Mouse (Mus musculus) intestine, postnatal 0 days (tissue): ENCODE results near the gene Npas4. TPM values are rescaled to one million over a fixed set of nuclear protein-coding genes. Genes with fewer than 3 reads are reported as not detected.

Experiments
- ATAC-seq: fragments of 200-750 bp; cut with Nextera tagmentation; 2 replicates; pipeline ENCODE4 v1.8.0; 2017; ENCODE audit warnings: mild to moderate bottlenecking, moderate TSS enrichment, moderate library complexity
- H3K27ac ChIP-seq: fragments of 300-500 bp; sonication (generic); 2 replicates; pipeline ENCODE4 v1.5.1; 2014; ENCODE audit warnings: mild to moderate bottlenecking, low read depth, low read length, moderate library complexity
- H3K27me3 ChIP-seq: fragments of 300-500 bp; sonication (generic); replicated peaks from 2 replicates; pipeline ENCODE4 v1.6.1; 2014; ENCODE audit warnings: low read length, mixed read lengths; ENCODE audit not compliant: control insufficient read depth, insufficient read depth
- H3K36me3 ChIP-seq: fragments of 300-500 bp; sonication (generic); 2 replicates; pipeline ENCODE4 v1.6.1; 2014; ENCODE audit warnings: mild to moderate bottlenecking, moderate library complexity; ENCODE audit not compliant: control insufficient read depth, insufficient read depth
- H3K4me1 ChIP-seq: fragments of 300-500 bp; sonication (generic); replicated peaks from 2 replicates; pipeline ENCODE4 v1.6.1; 2014; ENCODE audit warnings: antibody characterized with exemption, low read length, mixed read lengths; ENCODE audit not compliant: control insufficient read depth, insufficient read depth
- H3K4me2 ChIP-seq: fragments of 300-500 bp; sonication (generic); replicated peaks from 2 replicates; pipeline ENCODE4 v1.6.1; 2014; ENCODE audit warnings: low read depth, mild to moderate bottlenecking, moderate library complexity
- H3K4me3 ChIP-seq: fragments of 300-500 bp; sonication (generic); 2 replicates; pipeline ENCODE4 v1.5.1; 2014; ENCODE audit warnings: low read depth, low read length
- H3K9ac ChIP-seq: fragments of 300-500 bp; sonication (generic); 2 replicates; pipeline ENCODE4 v1.6.1; 2014; ENCODE audit warnings: mild to moderate bottlenecking, low read depth, low read length
- H3K9me3 ChIP-seq: fragments of 300-500 bp; sonication (generic); 2 replicates; pipeline ENCODE4 v1.6.1; 2016; ENCODE audit warnings: mixed run types; ENCODE audit not compliant: control insufficient read depth
- CTCF ChIP-seq: sonication (generic); IDR thresholded peaks from 2 replicates; pipeline ENCODE4 v1.5.1; 2016; ENCODE audit warnings: low read depth, mild to moderate bottlenecking, control low read depth, antibody characterized with exemption, moderate library complexity
- WGBS: fragments of 180-500 bp; shearing (Covaris S2); extraction: QIAGEN DNeasy Blood & Tissue Kit; methylation state at CpG from one replicate; pipeline ENCODE4 v1.1.7; 2014; 5-methylcytosine and 5-hydroxymethylcytosine counted together
- polyA plus RNA-seq: library from polyadenylated mRNA; unstranded; fragments of >200 nt; fragmentation: Nextera tagmentation; extraction: Ambion mirVana; gene quantifications from 2 replicates; pipeline ENCODE4 v1.2.1, GENCODE M21; 2015

Gene Npas4
- 0.09 and 0.12 TPM in 2 replicates for polyA plus RNA-seq

DNA sequence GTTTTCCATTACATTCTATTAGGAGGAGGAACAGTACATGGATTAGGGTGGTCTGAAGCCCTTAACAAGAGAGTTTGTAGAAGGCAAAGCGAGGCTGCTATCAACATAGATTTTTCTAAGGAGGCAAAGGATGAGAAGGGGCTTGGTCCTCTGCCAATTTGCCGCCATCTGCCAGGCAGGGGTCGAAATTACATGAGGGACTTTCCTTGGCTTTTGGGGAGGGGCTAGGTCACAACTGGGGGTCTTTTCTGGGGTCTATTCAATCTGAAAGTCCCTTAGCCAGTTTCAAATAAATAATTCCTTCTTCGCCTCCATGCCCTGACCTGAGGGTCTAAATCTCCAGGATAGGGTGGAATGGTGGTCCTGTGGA lies at the start of gene Npas4:
TSS of gene Npas4 (minus strand) at position 61 of the 370 bp plus-strand sequence.
- no peak for ATAC-seq
- WGBS: 26% methylated on average over 4 of the region's 4 CpGs
- H3K27ac ChIP-seq: no peak within 1 kb of the TSS
- H3K9me3 ChIP-seq: no peaks in the 10 kb centered on the region
- no peaks in the 10 kb centered on the region for H3K36me3 ChIP-seq
- H3K4me1 ChIP-seq: no peaks in the 10 kb centered on the region
- peaks cover 29% of the 10 kb centered on the region for H3K27me3 ChIP-seq
- no peak within 1 kb of the TSS for H3K9ac ChIP-seq
- H3K4me3 ChIP-seq: no peak within 1 kb of the TSS
- H3K4me2 ChIP-seq: 0 out of 2 replicates have a peak within 1 kb of the TSS, but pooled peaks have one; percentile 14
- TF ChIP-seq CTCF: no peak

DNA sequence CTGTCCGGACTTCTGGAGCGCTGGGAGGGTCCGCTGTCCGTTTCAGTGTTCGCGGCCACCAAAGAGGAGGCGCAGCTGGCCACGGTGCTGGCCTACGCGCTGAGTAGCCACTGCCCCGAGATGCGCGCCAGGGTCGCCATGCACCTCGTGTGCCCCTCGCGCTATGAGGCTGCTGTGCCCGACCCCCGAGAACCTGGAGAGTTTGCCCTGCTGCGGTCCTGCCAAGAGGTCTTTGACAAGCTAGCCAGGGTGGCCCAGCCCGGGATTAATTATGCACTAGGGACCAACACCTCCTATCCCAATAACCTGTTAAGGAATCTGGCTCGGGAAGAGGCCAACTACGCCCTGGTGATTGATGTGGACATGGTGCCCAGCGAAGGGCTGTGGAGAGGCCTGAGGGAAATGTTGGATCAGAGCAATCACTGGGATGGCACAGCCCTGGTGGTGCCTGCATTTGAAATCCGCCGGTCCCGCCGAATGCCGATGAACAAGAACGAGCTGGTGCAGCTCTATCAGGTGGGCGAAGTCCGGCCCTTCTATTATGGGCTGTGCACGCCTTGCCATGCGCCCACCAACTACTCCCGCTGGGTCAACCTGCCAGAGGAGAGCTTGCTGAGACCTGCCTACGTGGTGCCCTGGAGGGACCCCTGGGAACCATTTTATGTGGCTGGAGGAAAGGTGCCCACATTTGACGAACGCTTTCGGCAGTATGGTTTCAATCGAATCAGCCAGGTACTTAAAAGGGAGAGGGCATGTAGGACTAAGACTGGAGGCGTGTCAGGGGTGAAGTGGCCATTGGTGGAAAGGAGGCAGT lies 49.4 kb upstream of the Npas4 start:
- Histone ChIP-seq H3K27ac (peak overlapping the region; percentile 50), H3K4me1 (peaks cover 5% of the 10 kb centered on the region; the same call in 1 of the 2 replicates), H3K27me3 (no peaks in the 10 kb centered on the region), H3K4me2 (peak overlapping the region; percentile 93), H3K9ac (peak overlapping the region; percentile 73), H3K9me3 (no peaks in the 10 kb centered on the region), H3K4me3 (peak overlapping the region; percentile 70), H3K36me3 (no peaks in the 10 kb centered on the region)
- 8% methylated on average over 41 of the region's 41 CpGs for WGBS
- no peak for TF ChIP-seq CTCF
- 0 out of 2 replicates have a peak, but pooled peaks have one; percentile 14 for ATAC-seq

DNA sequence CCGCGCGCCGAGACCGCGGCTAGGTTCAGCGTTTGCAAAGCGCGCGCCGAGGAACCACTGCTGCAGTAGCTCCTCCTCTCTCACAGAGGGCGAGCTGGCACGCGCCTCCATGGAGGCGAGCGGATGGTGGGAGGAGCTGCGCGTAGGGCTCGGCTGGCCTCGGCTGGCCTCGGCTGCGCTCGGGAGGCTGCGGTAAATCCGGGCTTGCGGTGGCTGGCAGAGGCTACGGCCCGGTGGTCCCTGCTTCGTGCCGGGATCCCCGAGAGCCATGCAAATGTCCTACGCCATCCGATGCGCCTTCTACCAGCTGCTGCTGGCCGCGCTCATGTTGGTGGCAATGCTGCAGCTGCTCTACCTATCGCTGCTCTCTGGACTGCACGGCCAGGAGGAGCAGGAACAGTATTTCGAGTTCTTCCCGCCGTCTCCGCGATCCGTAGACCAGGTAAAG lies 48.6 kb upstream of the Npas4 start, which contains the start of the genes B4gat1 and AC124502.3:
TSS of gene B4gat1 (plus strand) at position 118 of the 448 bp plus-strand sequence.
TSS of gene AC124502.3 (plus strand) at position 183 of the 448 bp plus-strand sequence.
- WGBS: under 1% methylated on average over 34 of the region's 44 CpGs
- peak; percentile 80 for ATAC-seq

DNA sequence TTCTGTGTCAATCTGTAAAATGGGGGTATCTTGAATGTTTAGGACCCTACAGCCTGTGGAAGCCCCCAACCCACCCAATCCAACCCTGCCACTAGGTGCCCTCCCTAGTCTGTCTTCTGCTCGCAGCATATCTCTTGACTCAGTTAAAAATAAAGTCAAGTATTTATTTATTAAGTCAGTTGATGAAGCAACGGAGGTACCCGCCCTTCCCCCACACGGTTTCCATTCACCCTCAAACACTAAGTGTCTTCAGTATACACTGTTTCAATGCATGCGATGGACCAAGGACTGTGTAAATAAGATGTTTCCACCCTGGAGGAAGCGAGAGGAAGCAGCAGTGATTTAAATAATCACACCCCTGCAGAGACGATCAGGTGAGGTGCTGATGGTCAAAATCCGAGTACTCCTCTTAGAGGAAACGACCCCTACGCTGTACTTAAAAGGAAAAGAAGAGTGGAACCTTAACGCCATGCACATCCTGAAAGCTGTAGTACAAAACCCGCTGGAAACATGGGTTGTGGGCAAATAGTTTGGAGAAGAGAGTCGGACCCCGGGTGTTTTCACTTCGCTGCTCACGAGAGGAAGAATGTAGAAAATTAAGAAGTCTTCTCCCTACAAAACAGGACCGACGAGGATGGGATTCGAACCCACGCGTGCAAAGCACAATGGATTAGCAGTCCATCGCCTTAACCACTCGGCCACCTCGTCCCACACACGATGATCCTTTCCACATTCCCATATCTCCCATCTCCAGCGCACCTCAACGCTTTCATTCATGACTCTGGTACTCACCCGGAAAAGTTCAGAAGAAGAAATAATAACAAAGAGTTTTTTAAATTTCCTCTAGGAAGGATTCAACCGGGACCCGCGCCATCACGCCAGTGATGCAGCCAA lies 47.8 kb upstream of the Npas4 start:
- Histone ChIP-seq H3K4me1 (peaks cover 5% of the 10 kb centered on the region; the same call in 1 of the 2 replicates), H3K27ac (peak overlapping the region; percentile 50; the same call in 1 of the 2 replicates), H3K9ac (0 out of 2 replicates have a peak overlapping the region, but pooled peaks have one; percentile 73), H3K9me3 (no peaks in the 10 kb centered on the region), H3K36me3 (no peaks in the 10 kb centered on the region), H3K4me3 (peak overlapping the region; percentile 70), H3K4me2 (peak overlapping the region; percentile 93), H3K27me3 (no peaks in the 10 kb centered on the region)
- no peak for TF ChIP-seq CTCF
- peak; percentile 34; the same call in 1 of the 2 replicates for ATAC-seq
- 3% methylated on average over 32 of the region's 32 CpGs for WGBS

More for the DNA sequence above, 48.6 kb upstream of the Npas4 start, which contains the start of the genes B4gat1 and AC124502.3:
- no peaks in the 10 kb centered on the region for H3K9me3 ChIP-seq
- H3K4me1 ChIP-seq: peaks cover 5% of the 10 kb centered on the region; the same call in 1 of the 2 replicates
- peak within 1 kb of the TSS; percentile 50 for H3K27ac ChIP-seq
- no peaks in the 10 kb centered on the region for H3K36me3 ChIP-seq
- TF ChIP-seq CTCF: peak; percentile 71
- H3K27me3 ChIP-seq: no peaks in the 10 kb centered on the region
- peak within 1 kb of the TSS; percentile 93 for H3K4me2 ChIP-seq
- H3K9ac ChIP-seq: peak within 1 kb of the TSS; percentile 73
- peak within 1 kb of the TSS; percentile 70 for H3K4me3 ChIP-seq

DNA sequence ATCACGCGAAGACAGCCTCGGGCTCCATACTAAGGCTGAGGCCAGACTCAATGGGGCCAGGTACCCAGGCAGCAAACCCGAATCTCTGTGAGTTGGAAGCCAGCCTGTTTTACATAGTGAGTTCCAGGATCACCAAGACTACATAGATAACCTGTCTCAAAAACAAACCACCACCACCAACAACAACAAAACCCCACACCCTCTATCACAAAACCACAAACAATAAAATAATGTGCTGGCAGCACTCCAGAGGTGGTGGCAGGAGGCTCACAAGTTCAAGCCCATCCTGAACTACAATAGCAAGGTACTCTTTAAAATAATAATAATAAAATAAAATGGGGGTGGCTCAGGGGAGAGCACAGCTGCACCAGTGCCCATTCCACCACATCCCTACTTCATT lies 46.5 kb upstream of the Npas4 start:
- peaks cover 5% of the 10 kb centered on the region; the same call in 1 of the 2 replicates for H3K4me1 ChIP-seq
- no peaks in the 10 kb centered on the region for H3K9me3 ChIP-seq
- H3K4me2 ChIP-seq: no peak overlapping the region
- H3K27me3 ChIP-seq: no peaks in the 10 kb centered on the region
- no peak overlapping the region for H3K9ac ChIP-seq
- H3K36me3 ChIP-seq: no peaks in the 10 kb centered on the region
- TF ChIP-seq CTCF: no peak
- WGBS: 84% methylated on average over 4 of the region's 4 CpGs
- H3K4me3 ChIP-seq: no peak overlapping the region
- no peak overlapping the region for H3K27ac ChIP-seq
- ATAC-seq: no peak
